Mouse (Mus musculus): ENCODE results near the gene Kat14.
A peak's percentile ranks its signal among the peaks of the same experiment; 100 is the strongest.

Gene Kat14

DNA sequence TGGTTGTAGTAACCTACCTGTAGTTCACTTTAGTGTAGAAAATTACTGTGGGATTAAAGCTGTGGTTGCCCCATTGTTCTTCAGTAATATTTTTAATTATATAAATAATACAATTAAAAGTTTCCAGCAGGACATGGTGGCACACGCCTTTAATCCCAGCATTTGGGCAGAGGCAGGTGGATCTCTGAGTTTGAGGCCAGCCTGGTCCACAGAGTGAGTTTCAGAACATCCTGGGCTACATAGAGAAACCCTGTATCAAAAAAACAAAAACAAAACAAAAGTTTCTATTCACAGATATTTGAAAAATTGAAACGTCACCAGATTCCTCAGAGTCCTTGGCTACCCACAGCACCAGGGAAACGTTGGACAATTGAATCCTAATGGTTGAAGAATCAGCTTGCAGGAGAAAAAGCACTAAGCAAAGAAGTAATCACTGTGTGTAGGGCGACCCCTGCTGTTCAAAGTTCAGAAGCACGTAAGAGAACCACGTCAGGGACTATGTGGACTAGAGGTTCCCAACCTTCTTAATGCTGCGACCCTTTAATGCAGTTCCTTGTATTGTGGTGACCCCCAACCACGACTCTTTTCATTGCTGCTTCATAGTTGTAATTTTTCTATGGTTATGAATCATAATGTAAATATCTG, 83.7 kb downstream of the Kat14 start:
- peak; percentile 85 for DNase-seq (ENCODE audit: low read depth, low spot score)

All from CD4-positive, CD25-positive, alpha-beta regulatory T cell, adult 2 months (primary cell).